Mouse (Mus musculus) ES-E14 (cell line): ENCODE results near the gene Fbxl16.

Experiments
- CHD2 ChIP-seq: IDR thresholded peaks from 2 replicates; pipeline ENCODE4 v1.6.1; 2014; ENCODE audit warnings: mild to moderate bottlenecking, low read depth, low read length, inconsistent platforms
- HCFC1 ChIP-seq: IDR thresholded peaks from 2 replicates; pipeline ENCODE4 v1.6.1; 2012; ENCODE audit warnings: low read length, inconsistent platforms, borderline replicate concordance; ENCODE audit not compliant: insufficient read depth
- ZC3H11A ChIP-seq: IDR thresholded peaks from 2 replicates; pipeline ENCODE4 v1.6.1; 2012; ENCODE audit warnings: low read depth, mild to moderate bottlenecking, inconsistent platforms, low read length, borderline replicate concordance

- TF ChIP-seq ZC3H11A (no peak), HCFC1 (no peak), CHD2 (no peak)
These were observed 2.0 kb downstream of the Fbxl16 start for GRCm38 (mm10) chr17:25810890-25811289.
